Mouse (Mus musculus) frontal cortex, postnatal 14 days (tissue): Measurements from ENCODE around the gene Asic2.
A peak's percentile ranks its signal among the peaks of the same experiment; 100 is the strongest.

Experiments used
- DNase-seq, 2 experiments: peaks; one replicate each; pipeline ENCODE4 v3.0.0; 2022; ENCODE audit warnings: low spot score in 2 of 2

The Asic2 gene

GRCm38 (mm10) chr11:81738995-81739394 lies 229.3 kb downstream of the Asic2 start:
- DNase-seq = no peak

- no peak for DNase-seq
Observed at GRCm38 (mm10) chr11:81737777-81738176, 230.5 kb downstream of the Asic2 start.

GRCm38 (mm10) chr11:81722071-81722470 lies 246.2 kb downstream of the Asic2 start:
- no peak for DNase-seq

GRCm38 (mm10) chr11:81714801-81715200 lies 253.5 kb downstream of the Asic2 start:
- no peak for DNase-seq

GRCm38 (mm10) chr11:81706996-81707395 lies 261.3 kb downstream of the Asic2 start:
- no peak for DNase-seq

- no peak for DNase-seq
Observed at GRCm38 (mm10) chr11:81698008-81698407, 270.2 kb downstream of the Asic2 start.

GRCm38 (mm10) chr11:81695501-81695900 lies 272.8 kb downstream of the Asic2 start:
- no peak for DNase-seq

- DNase-seq = no peak
Observed at GRCm38 (mm10) chr11:81680511-81680910, 287.7 kb downstream of the Asic2 start.

GRCm38 (mm10) chr11:81671724-81672123 lies 296.5 kb downstream of the Asic2 start:
- no peak for DNase-seq

GRCm38 (mm10) chr11:81670436-81670835 lies 297.8 kb downstream of the Asic2 start:
- DNase-seq = no peak

GRCm38 (mm10) chr11:81658850-81659249 lies 309.4 kb downstream of the Asic2 start:
- DNase-seq = no peak

GRCm38 (mm10) chr11:81657121-81657520 lies 311.1 kb downstream of the Asic2 start:
- DNase-seq = no peak

- DNase-seq = no peak
Observed at GRCm38 (mm10) chr11:81647828-81648227, 320.4 kb downstream of the Asic2 start.

- DNase-seq = no peak
Observed at GRCm38 (mm10) chr11:81645549-81645948, 322.7 kb downstream of the Asic2 start.

- no peak for DNase-seq
Observed at GRCm38 (mm10) chr11:81636356-81636755, 331.9 kb downstream of the Asic2 start.

GRCm38 (mm10) chr11:81634360-81635350 lies 333.6 kb downstream of the Asic2 start:
- DNase-seq = peak in 1 of 2 experiments; percentile 40

- no peak for DNase-seq
Observed at GRCm38 (mm10) chr11:81625199-81625598, 343.1 kb downstream of the Asic2 start.

- DNase-seq = no peak
Observed at GRCm38 (mm10) chr11:81620516-81620915, 347.7 kb downstream of the Asic2 start.

GRCm38 (mm10) chr11:81616437-81616836 lies 351.8 kb downstream of the Asic2 start:
- DNase-seq = no peak

- no peak for DNase-seq
Observed at GRCm38 (mm10) chr11:81613869-81614620, 354.2 kb downstream of the Asic2 start.

GRCm38 (mm10) chr11:81612798-81613540 lies 355.3 kb downstream of the Asic2 start:
- peak; percentile 61 to 86 for DNase-seq
